Mouse (Mus musculus) forebrain, postnatal 0 days (tissue): ENCODE data around the gene 5730522E02Rik. TPM values are rescaled to one million over a fixed set of nuclear protein-coding genes. Genes with fewer than 3 reads are reported as not detected.

Experiments used
- ATAC-seq: fragments of 200-750 bp; cut with Nextera tagmentation; 2 replicates; pipeline ENCODE4 v1.8.0; 2017; ENCODE audit warnings: mild to moderate bottlenecking, moderate library complexity
- DNase-seq: peaks from one replicate; pipeline ENCODE4 v3.0.0-alpha.2; 2015
- H3K27ac ChIP-seq: fragments of 300-500 bp; sonication (generic); 2 replicates; pipeline ENCODE4 v1.5.1; 2014; ENCODE audit warnings: low read depth, mild to moderate bottlenecking, antibody characterized with exemption, low read length, moderate library complexity, mixed read lengths
- H3K27me3 ChIP-seq: fragments of 300-500 bp; sonication (generic); 2 replicates; pipeline ENCODE4 v1.6.1; 2014; ENCODE audit warnings: mild to moderate bottlenecking, low read length, mixed read lengths; ENCODE audit not compliant: insufficient read depth
- H3K36me3 ChIP-seq: fragments of 300-500 bp; sonication (generic); 2 replicates; pipeline ENCODE4 v1.6.1; 2014; ENCODE audit warnings: mild to moderate bottlenecking, moderate library complexity; ENCODE audit not compliant: insufficient read depth
- H3K4me1 ChIP-seq: fragments of 300-500 bp; sonication (generic); 2 replicates; pipeline ENCODE4 v1.6.1; 2014; ENCODE audit warnings: antibody characterized with exemption; ENCODE audit not compliant: insufficient read depth
- H3K4me2 ChIP-seq: fragments of 300-500 bp; sonication (generic); 2 replicates; pipeline ENCODE4 v1.6.1; 2014; ENCODE audit warnings: low read depth, mild to moderate bottlenecking, moderate library complexity
- H3K4me3 ChIP-seq: fragments of 300-500 bp; sonication (generic); 2 replicates; pipeline ENCODE4 v1.5.1; 2014; ENCODE audit warnings: low read depth, low read length, mixed read lengths
- H3K9ac ChIP-seq: fragments of 300-500 bp; sonication (generic); 2 replicates; pipeline ENCODE4 v1.6.1; 2014; ENCODE audit warnings: mild to moderate bottlenecking
- H3K9me3 ChIP-seq: fragments of 300-500 bp; sonication (generic); 2 replicates; pipeline ENCODE4 v1.6.1; 2016; ENCODE audit warnings: low read length
- CTCF ChIP-seq: sonication (generic); IDR thresholded peaks from 2 replicates; pipeline ENCODE4 v1.5.1; 2016; ENCODE audit warnings: antibody characterized with exemption, control low read depth, low read depth
- WGBS: fragments of 180-500 bp; shearing (Covaris S2); extraction: QIAGEN DNeasy Blood & Tissue Kit; methylation state at CpG from one replicate; pipeline ENCODE4 v1.1.7; 2014; 5-methylcytosine and 5-hydroxymethylcytosine counted together
- polyA plus RNA-seq: library from polyadenylated mRNA; unstranded; fragments of >200 nt; fragmentation: Nextera tagmentation; extraction: Ambion mirVana; gene quantifications from 2 replicates; pipeline ENCODE4 v1.2.1, GENCODE M21; 2015
- total RNA-seq: library from RNA; depleted of rRNA; stranded (reverse); fragments of >200 nt; gene quantifications from 2 replicates; pipeline ENCODE4 v1.2.3, GENCODE M21; 2014

The 5730522E02Rik gene
- total and polyA plus RNA-seq, 2 experiments from 2014 or later: 10.4 to 16.7 TPM

GRCm38 (mm10) chr11:26085380-26086035 is 125.1 kb downstream of the 5730522E02Rik start:
- Histone ChIP-seq H3K27ac (no peak overlapping the region), H3K27me3 (no peaks in the 10 kb centered on the region)
- WGBS: 65% methylated on average over 6 of the region's 6 CpGs

GRCm38 (mm10) chr11:26076335-26076734 is 134.2 kb downstream of the 5730522E02Rik start:
- no peak overlapping the region for H3K27ac ChIP-seq

More at GRCm38 (mm10) chr11:26085380-26086035, 125.1 kb downstream of the 5730522E02Rik start:
- ATAC-seq (no peak), DNase-seq (no peak)
- no peak for TF ChIP-seq CTCF
- Histone ChIP-seq H3K4me3 (no peak overlapping the region), H3K9ac (no peak overlapping the region; the same call in 1 of the 2 replicates), H3K4me2 (no peak overlapping the region), H3K9me3 (no peaks in the 10 kb centered on the region), H3K36me3 (no peaks in the 10 kb centered on the region), H3K4me1 (no peaks in the 10 kb centered on the region)

GRCm38 (mm10) chr11:26075536-26075935 is 135.0 kb downstream of the 5730522E02Rik start:
- Histone ChIP-seq H3K36me3 (no peaks in the 10 kb centered on the region), H3K4me1 (peaks cover 2% of the 10 kb centered on the region; the same call in 1 of the 2 replicates), H3K9me3 (no peaks in the 10 kb centered on the region), H3K9ac (no peak overlapping the region), H3K4me2 (no peak overlapping the region), H3K27me3 (no peaks in the 10 kb centered on the region), H3K27ac (no peak overlapping the region), H3K4me3 (no peak overlapping the region)
- DNase-seq: no peak
- ATAC-seq: no peak
- WGBS: 39% methylated on average over 6 of the region's 6 CpGs
- TF ChIP-seq CTCF: no peak

More at GRCm38 (mm10) chr11:26076335-26076734, 134.2 kb downstream of the 5730522E02Rik start:
- H3K9me3 ChIP-seq: no peaks in the 10 kb centered on the region
- peaks cover 2% of the 10 kb centered on the region; the same call in 1 of the 2 replicates for H3K4me1 ChIP-seq
- TF ChIP-seq CTCF: no peak
- DNase-seq (no peak), ATAC-seq (no peak)
- 47% methylated on average over 2 of the region's 2 CpGs for WGBS
- H3K4me3 ChIP-seq: no peak overlapping the region
- no peak overlapping the region for H3K9ac ChIP-seq
- no peaks in the 10 kb centered on the region for H3K36me3 ChIP-seq
- H3K27me3 ChIP-seq: no peaks in the 10 kb centered on the region
- H3K4me2 ChIP-seq: no peak overlapping the region

GRCm38 (mm10) chr11:26073638-26074294 is 136.8 kb downstream of the 5730522E02Rik start:
- no peaks in the 10 kb centered on the region for H3K9me3 ChIP-seq
- TF ChIP-seq CTCF: peak; percentile 91
- no peak overlapping the region for H3K27ac ChIP-seq
- H3K36me3 ChIP-seq: no peaks in the 10 kb centered on the region
- H3K4me1 ChIP-seq: peaks cover 2% of the 10 kb centered on the region; the same call in 1 of the 2 replicates
- ATAC-seq: peak; percentile 92
- WGBS: 39% methylated on average over 8 of the region's 8 CpGs
- no peaks in the 10 kb centered on the region for H3K27me3 ChIP-seq
- H3K4me2 ChIP-seq: no peak overlapping the region
- no peak overlapping the region for H3K9ac ChIP-seq
- peak; percentile 85 for DNase-seq
- H3K4me3 ChIP-seq: no peak overlapping the region

- no peaks in the 10 kb centered on the region for H3K27me3 ChIP-seq
- TF ChIP-seq CTCF: no peak
- H3K27ac ChIP-seq: no peak overlapping the region
- H3K4me2 ChIP-seq: no peak overlapping the region
- H3K4me3 ChIP-seq: no peak overlapping the region
- no peaks in the 10 kb centered on the region for H3K9me3 ChIP-seq
- DNase-seq (no peak), ATAC-seq (peak; percentile 39; the same call in 1 of the 2 replicates)
- H3K4me1 ChIP-seq: peaks cover 2% of the 10 kb centered on the region; the same call in 1 of the 2 replicates
- 23% methylated on average over 4 of the region's 4 CpGs for WGBS
- no peak overlapping the region for H3K9ac ChIP-seq
- no peaks in the 10 kb centered on the region for H3K36me3 ChIP-seq
Measured at GRCm38 (mm10) chr11:26072101-26072500, 138.5 kb downstream of the 5730522E02Rik start.

GRCm38 (mm10) chr11:26063252-26063651 is 147.3 kb downstream of the 5730522E02Rik start:
- WGBS: 24% methylated on average over 2 of the region's 2 CpGs
- no peak for DNase-seq
- H3K4me1 ChIP-seq: no peaks in the 10 kb centered on the region

More at GRCm38 (mm10) chr11:26063252-26063651, 147.3 kb downstream of the 5730522E02Rik start:
- Histone ChIP-seq H3K27ac (no peak overlapping the region), H3K4me2 (no peak overlapping the region), H3K9me3 (no peaks in the 10 kb centered on the region), H3K27me3 (no peaks in the 10 kb centered on the region), H3K4me3 (no peak overlapping the region), H3K36me3 (no peaks in the 10 kb centered on the region), H3K9ac (no peak overlapping the region)
- TF ChIP-seq CTCF: no peak
- no peak for ATAC-seq
